Mouse (Mus musculus): ENCODE measurements around the gene Sars2.

- TF ChIP-seq CTCF (IDR thresholded peaks at IDR 0.05; ENCODE audit: borderline replicate concordance, insufficient read depth, low read length), result peak; percentile 80
- no peak for TF ChIP-seq POLR2A (IDR thresholded peaks at IDR 0.05; ENCODE audit: low read depth, low read length)
Measured at GRCm38 (mm10) chr7:28726600-28726999, 15.2 kb upstream of the Sars2 start.
